Mouse (Mus musculus) lung, postnatal 0 days (tissue): Measurements from ENCODE around the gene Tigar. TPM values are rescaled to one million over a fixed set of nuclear protein-coding genes. Genes with fewer than 3 reads are reported as not detected.
A peak's percentile ranks its signal among the peaks of the same experiment; 100 is the strongest.

Experiments used
- ATAC-seq: fragments of 200-750 bp; cut with Nextera tagmentation; 2 replicates; pipeline ENCODE4 v1.8.0; 2017; ENCODE audit warnings: moderate library complexity
- DNase-seq: peaks from one replicate; pipeline ENCODE4 v3.0.0-alpha.2; 2016; ENCODE audit warnings: low spot score
- H3K27ac ChIP-seq: fragments of 300-500 bp; sonication (generic); 2 replicates; pipeline ENCODE4 v1.5.1; 2014; ENCODE audit warnings: antibody characterized with exemption, mild to moderate bottlenecking, low read length, mixed read lengths
- H3K27me3 ChIP-seq: fragments of 300-500 bp; sonication (generic); replicated peaks from 2 replicates; pipeline ENCODE4 v1.6.1; 2014; ENCODE audit warnings: low read length, mixed read lengths; ENCODE audit not compliant: insufficient read depth
- H3K36me3 ChIP-seq: fragments of 300-500 bp; sonication (generic); 2 replicates; pipeline ENCODE4 v1.6.1; 2014; ENCODE audit warnings: low read length, mixed read lengths; ENCODE audit not compliant: insufficient read depth
- H3K4me1 ChIP-seq: fragments of 300-500 bp; sonication (generic); 2 replicates; pipeline ENCODE4 v1.6.1; 2014; ENCODE audit warnings: antibody characterized with exemption, low read depth, low read length, mixed read lengths; ENCODE audit not compliant: insufficient read depth
- H3K4me2 ChIP-seq: fragments of 300-500 bp; sonication (generic); replicated peaks from 2 replicates; pipeline ENCODE4 v1.6.1; 2014; ENCODE audit warnings: low read depth, mild to moderate bottlenecking, low read length, moderate library complexity, mixed read lengths
- H3K4me3 ChIP-seq: fragments of 300-500 bp; sonication (generic); 2 replicates; pipeline ENCODE4 v1.5.1; 2014; ENCODE audit warnings: low read depth, low read length
- H3K9ac ChIP-seq: fragments of 300-500 bp; sonication (generic); replicated peaks from 2 replicates; pipeline ENCODE4 v1.6.1; 2014; ENCODE audit warnings: low read depth, mild to moderate bottlenecking
- H3K9me3 ChIP-seq: fragments of 300-500 bp; sonication (generic); 2 replicates; pipeline ENCODE4 v1.6.1; 2016; ENCODE audit warnings: low read length, mixed read lengths
- CTCF ChIP-seq: IDR thresholded peaks from 2 replicates; pipeline ENCODE4 v1.5.1; 2016; ENCODE audit warnings: antibody characterized with exemption, mild to moderate bottlenecking
- EP300 ChIP-seq: IDR thresholded peaks from 2 replicates; pipeline ENCODE4 v1.6.1; 2016; ENCODE audit warnings: antibody characterized with exemption, mild to moderate bottlenecking, control low read depth
- WGBS: fragments of 180-500 bp; shearing (Covaris S2); extraction: QIAGEN DNeasy Blood & Tissue Kit; methylation state at CpG from one replicate; pipeline ENCODE4 v1.1.7; 2014; 5-methylcytosine and 5-hydroxymethylcytosine counted together
- polyA plus RNA-seq: library from polyadenylated mRNA; unstranded; fragments of >200 nt; fragmentation: Nextera tagmentation; extraction: Ambion mirVana; gene quantifications from 2 replicates; pipeline ENCODE4 v1.2.1, GENCODE M21; 2015

Tigar gene
- polyA plus RNA-seq, 1 experiment from 2014 or later: 1.9 TPM

DNA sequence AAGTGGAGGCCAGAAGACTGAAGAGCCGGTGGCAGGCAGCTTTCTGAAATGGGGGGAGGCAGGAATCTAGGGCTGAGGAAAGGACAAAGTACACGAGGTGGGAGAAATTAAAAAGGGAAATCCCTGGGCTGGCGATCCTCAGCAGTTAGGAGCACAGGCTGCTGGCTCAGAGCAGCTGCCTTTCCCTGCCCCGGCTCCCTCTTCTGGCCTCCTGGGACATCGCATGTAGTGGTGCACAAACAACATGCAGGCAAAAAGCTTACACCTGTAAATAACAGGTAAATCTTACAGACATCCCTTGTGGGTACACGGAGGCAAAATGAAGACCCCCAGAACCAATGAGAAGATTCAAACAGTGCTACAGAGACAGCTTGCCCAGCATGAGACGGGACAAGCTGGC is 14.8 kb downstream of the Tigar start:
- no peak overlapping the region for H3K4me3 ChIP-seq
- DNase-seq (peak; percentile 27), ATAC-seq (no peak)
- no peak overlapping the region for H3K27ac ChIP-seq
- no peaks in the 10 kb centered on the region for H3K9me3 ChIP-seq
- no peaks in the 10 kb centered on the region for H3K4me1 ChIP-seq
- H3K4me2 ChIP-seq: no peak overlapping the region
- TF ChIP-seq EP300: no peak
- peak; percentile 65 for TF ChIP-seq CTCF
- 60% methylated on average over 7 of the region's 7 CpGs for WGBS
- H3K27me3 ChIP-seq: no peaks in the 10 kb centered on the region
- H3K9ac ChIP-seq: no peak overlapping the region
- 0 out of 2 replicates have a peak, but pooled peaks cover 3% of the 10 kb centered on the region for H3K36me3 ChIP-seq

- no peak for TF ChIP-seq EP300
- peak; percentile 37 for TF ChIP-seq CTCF
- Histone ChIP-seq H3K9ac (no peak overlapping the region), H3K9me3 (no peaks in the 10 kb centered on the region), H3K36me3 (0 out of 2 replicates have a peak, but pooled peaks cover 2% of the 10 kb centered on the region), H3K27me3 (no peaks in the 10 kb centered on the region), H3K4me2 (no peak overlapping the region), H3K4me1 (no peaks in the 10 kb centered on the region), H3K27ac (no peak overlapping the region), H3K4me3 (no peak overlapping the region)
- ATAC-seq (no peak), DNase-seq (no peak)
- 51% methylated on average over 4 of the region's 4 CpGs for WGBS
Observed at GRCm38 (mm10) chr6:127086739-127087138, 22.6 kb downstream of the Tigar start.

GRCm38 (mm10) chr6:127081820-127082219 is 27.5 kb downstream of the Tigar start:
- TF ChIP-seq CTCF (no peak), EP300 (no peak)
- Histone ChIP-seq H3K4me1 (no peaks in the 10 kb centered on the region), H3K9me3 (no peaks in the 10 kb centered on the region), H3K9ac (no peak overlapping the region), H3K27me3 (peaks cover 19% of the 10 kb centered on the region), H3K4me3 (no peak overlapping the region), H3K27ac (no peak overlapping the region), H3K36me3 (no peaks in the 10 kb centered on the region), H3K4me2 (no peak overlapping the region)
- 71% methylated on average over 6 of the region's 6 CpGs for WGBS
- ATAC-seq (no peak), DNase-seq (no peak)

DNA sequence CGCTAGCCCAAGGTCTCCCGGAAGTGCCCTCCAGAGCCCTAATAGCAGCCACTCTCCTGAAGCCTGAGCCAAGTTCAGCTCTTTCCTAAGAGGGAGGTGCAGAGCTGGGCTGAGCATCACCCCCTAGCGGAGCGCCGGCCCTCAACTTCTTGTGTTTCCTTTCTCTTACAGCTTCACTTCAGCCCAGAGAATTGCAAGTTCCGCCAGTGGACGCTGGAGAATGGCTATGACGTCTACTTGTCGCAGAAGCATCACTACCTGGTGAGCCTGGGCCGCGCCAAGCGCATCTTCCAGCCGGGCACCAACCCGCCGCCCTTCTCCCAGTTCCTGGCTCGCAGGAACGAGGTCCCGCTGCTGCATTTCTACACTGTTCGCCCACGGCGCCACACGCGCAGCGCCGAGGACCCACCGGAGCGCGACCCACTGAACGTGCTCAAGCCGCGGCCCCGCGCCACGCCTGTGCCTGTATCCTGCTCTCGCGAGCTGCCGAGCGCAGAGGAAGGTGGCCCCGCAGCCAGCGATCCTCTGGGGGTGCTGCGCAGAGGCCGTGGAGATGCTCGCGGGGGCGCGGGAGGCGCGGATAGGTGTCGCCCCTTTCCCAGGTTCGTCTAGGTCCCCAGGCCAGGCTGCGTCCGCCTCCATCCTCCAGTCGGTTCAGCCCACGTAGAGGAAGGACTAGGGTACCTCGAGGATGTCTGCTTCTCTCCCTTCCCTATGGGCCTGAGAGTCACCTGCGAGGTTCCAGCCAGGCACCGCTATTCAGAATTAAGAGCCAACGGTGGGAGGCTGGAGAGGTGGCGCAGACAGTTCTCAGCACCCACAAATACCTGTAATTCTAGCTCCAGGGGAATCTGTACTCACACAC is 29.3 kb downstream of the Tigar start:
- Histone ChIP-seq H3K36me3 (no peaks in the 10 kb centered on the region), H3K9ac (no peak overlapping the region), H3K27me3 (peaks cover 19% of the 10 kb centered on the region), H3K4me1 (no peaks in the 10 kb centered on the region), H3K4me3 (peak overlapping the region; percentile 33), H3K27ac (no peak overlapping the region), H3K4me2 (peak overlapping the region; percentile 69), H3K9me3 (no peaks in the 10 kb centered on the region)
- WGBS: 3% methylated on average over 45 of the region's 59 CpGs
- peak; percentile 70 for DNase-seq
- peak; percentile 71 for ATAC-seq
- TF ChIP-seq EP300 (no peak), CTCF (peak; percentile 63)

DNA sequence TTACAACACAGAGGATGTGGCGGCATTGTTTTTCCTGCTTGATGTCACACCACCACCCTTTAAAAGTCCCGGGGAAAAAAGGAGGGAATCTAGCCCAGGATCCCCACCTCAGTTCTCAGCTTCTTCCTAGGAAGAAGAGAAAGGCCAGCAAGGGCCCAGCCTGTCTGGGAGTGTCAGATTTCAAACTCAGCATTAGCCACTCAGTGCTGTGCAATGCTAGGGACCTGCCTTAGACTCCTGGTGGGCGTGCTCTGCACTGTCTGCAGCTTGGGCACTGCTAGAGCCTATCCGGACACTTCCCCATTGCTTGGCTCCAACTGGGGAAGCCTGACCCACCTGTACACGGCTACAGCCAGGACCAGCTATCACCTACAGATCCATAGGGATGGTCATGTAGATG is 36.5 kb downstream of the Tigar start, which contains the start of gene Fgf23:
TSS of gene Fgf23 (plus strand) at position 86 of the 400 bp plus-strand sequence.
- Histone ChIP-seq H3K27me3 (no peaks in the 10 kb centered on the region), H3K4me1 (no peaks in the 10 kb centered on the region), H3K9ac (no peak within 1 kb of the TSS), H3K36me3 (no peaks in the 10 kb centered on the region), H3K9me3 (no peaks in the 10 kb centered on the region), H3K4me3 (no peak within 1 kb of the TSS), H3K27ac (no peak within 1 kb of the TSS), H3K4me2 (no peak within 1 kb of the TSS)
- DNase-seq: peak; percentile 20
- no peak for TF ChIP-seq EP300
- peak; percentile 24 for TF ChIP-seq CTCF
- 6% methylated on average over 5 of the region's 5 CpGs for WGBS
- peak; percentile 47; the same call in 1 of the 2 replicates for ATAC-seq

- no peak overlapping the region for H3K9ac ChIP-seq
- H3K36me3 ChIP-seq: no peaks in the 10 kb centered on the region
- no peak overlapping the region for H3K27ac ChIP-seq
- ATAC-seq: no peak
- no peaks in the 10 kb centered on the region for H3K4me1 ChIP-seq
- H3K4me2 ChIP-seq: peak overlapping the region; percentile 9; the same call in 1 of the 2 replicates
- TF ChIP-seq EP300 (no peak), CTCF (no peak)
- no peak overlapping the region for H3K4me3 ChIP-seq
- no peaks in the 10 kb centered on the region for H3K27me3 ChIP-seq
- WGBS: 4% methylated on average over 14 of the region's 14 CpGs
- no peaks in the 10 kb centered on the region for H3K9me3 ChIP-seq
- DNase-seq: no peak
Observed at GRCm38 (mm10) chr6:127064815-127065214, 44.5 kb downstream of the Tigar start.
